In the genomic region with DNA sequence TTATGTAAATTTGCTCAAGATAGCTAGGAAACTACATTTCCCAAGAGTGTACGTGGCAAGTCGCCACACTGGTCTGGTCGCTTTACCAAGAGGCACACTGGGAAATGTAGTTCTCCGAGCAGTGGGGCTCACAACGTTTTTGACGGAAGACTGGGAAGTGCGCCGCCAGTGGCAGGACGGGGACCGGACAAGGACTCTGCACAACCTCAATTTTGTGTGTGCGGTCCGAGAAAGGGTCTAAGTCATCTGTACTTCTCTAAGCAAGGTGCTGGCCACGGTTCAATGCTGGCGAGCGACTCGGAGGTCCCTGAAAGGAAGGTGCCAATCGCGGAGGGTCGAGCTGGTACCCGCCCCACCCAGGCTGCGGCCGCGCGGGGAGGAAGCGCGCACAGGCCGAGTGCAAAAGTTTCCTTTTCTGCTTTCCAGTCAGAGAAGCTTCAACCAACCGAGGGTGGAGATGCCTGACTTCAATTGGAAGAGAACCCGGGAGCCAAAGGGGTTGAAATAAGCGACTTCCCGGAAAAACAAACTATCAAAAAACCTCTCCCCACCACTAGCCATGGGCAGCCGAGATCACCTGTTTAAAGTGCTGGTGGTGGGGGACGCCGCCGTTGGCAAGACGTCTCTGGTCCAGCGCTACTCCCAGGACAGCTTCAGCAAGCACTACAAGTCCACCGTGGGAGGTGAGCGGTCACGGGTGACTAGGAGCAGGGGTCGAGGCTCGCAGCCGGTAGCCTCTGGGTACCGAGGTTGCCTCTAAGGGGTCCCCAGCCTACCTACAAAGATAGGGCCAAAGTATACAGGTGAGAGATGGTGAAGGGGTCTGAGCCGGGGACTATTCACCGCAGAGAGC, we compare ENCODE assay signal across 7 mouse cellular contexts. TPM values are rescaled to one million over a fixed set of nuclear protein-coding genes. Genes with fewer than 3 reads are reported as not detected.
A peak's percentile ranks its signal among the peaks of the same experiment; 100 is the strongest.
DNase-seq lines count a peak whose midpoint lies in the region; ATAC-seq lines count a peak whose summit lies in the region.

A gene (plus strand): TSS at position 132 of the 853 bp plus-strand sequence.

- peak; percentile 89 for DNase-seq in adrenal gland, adult 8-10 months
- peak; percentile 88 for DNase-seq in embryo, embryonic 9.5 days (ENCODE audit: extremely low spot score)
- peak; percentile 76 to 93 for DNase-seq in gastrocnemius, postnatal 4 days (ENCODE audit: low spot score in 2 of 2)
- peak; percentile 82 to 89 for DNase-seq in left cerebral cortex, postnatal 36 days (ENCODE audit: low spot score in 2 of 2)
- DNase-seq in midbrain, embryonic 11.5 days (ENCODE audit: low spot score, missing footprints): peak; percentile 99
- DNase-seq in skeletal muscle tissue, adult 2 months (ENCODE audit: low read depth, low spot score): peak; percentile 88

- no peaks in the 10 kb centered on the region for H3K27me3 ChIP-seq in intestine, embryonic 16.5 days (replicated peaks; ENCODE audit: control insufficient read depth, insufficient read depth, low read length)
- H3K27me3 ChIP-seq in midbrain, embryonic 11.5 days (ENCODE audit: control insufficient read depth, insufficient read depth, low read length): peaks cover 3% of the 10 kb centered on the region; the same call in 1 of the 2 replicates

- H3K9ac ChIP-seq in intestine, embryonic 16.5 days (ENCODE audit: low read depth, low read length): peak within 1 kb of the TSS; percentile 77
- peak within 1 kb of the TSS; percentile 68 for H3K9ac ChIP-seq in midbrain, embryonic 11.5 days (ENCODE audit: low read length)

- H3K9me3 ChIP-seq in intestine, embryonic 16.5 days (ENCODE audit: control insufficient read depth, low read length): no peaks in the 10 kb centered on the region
- no peaks in the 10 kb centered on the region for H3K9me3 ChIP-seq in midbrain, embryonic 11.5 days (ENCODE audit: control insufficient read depth, low read length)

- ATAC-seq in intestine, embryonic 16.5 days: peak; percentile 97
- peak; percentile 98 for ATAC-seq in midbrain, embryonic 11.5 days (ENCODE audit: low FRiP score)

- H3K4me3 ChIP-seq in intestine, embryonic 16.5 days (ENCODE audit: low read length): peak within 1 kb of the TSS; percentile 77
- peak within 1 kb of the TSS; percentile 61 for H3K4me3 ChIP-seq in midbrain, embryonic 11.5 days (ENCODE audit: low read depth, low read length)

- H3K36me3 ChIP-seq in intestine, embryonic 16.5 days (ENCODE audit: control insufficient read depth, insufficient read depth, low read length): no peaks in the 10 kb centered on the region
- H3K36me3 ChIP-seq in midbrain, embryonic 11.5 days (ENCODE audit: control insufficient read depth, insufficient read depth, low read length): no peaks in the 10 kb centered on the region

- H3K4me2 ChIP-seq in intestine, embryonic 16.5 days (ENCODE audit: low read depth, low read length): peak within 1 kb of the TSS; percentile 75
- H3K4me2 ChIP-seq in midbrain, embryonic 11.5 days: peak within 1 kb of the TSS; percentile 77

- H3K27ac ChIP-seq in intestine, embryonic 16.5 days (ENCODE audit: low read length): no peak within 1 kb of the TSS
- no peak within 1 kb of the TSS for H3K27ac ChIP-seq in midbrain, embryonic 11.5 days (ENCODE audit: low read depth, low read length)

- no peaks in the 10 kb centered on the region for H3K4me1 ChIP-seq in intestine, embryonic 16.5 days (ENCODE audit: control insufficient read depth, insufficient read depth, low read length)
- peaks cover 4% of the 10 kb centered on the region; the same call in 1 of the 2 replicates for H3K4me1 ChIP-seq in midbrain, embryonic 11.5 days (ENCODE audit: control insufficient read depth, insufficient read depth, low read length)

- intact Hi-C loops in left cerebral cortex, postnatal 36 days (cut with DNase I): no loop called here

- WGBS in intestine, embryonic 16.5 days: under 1% methylated on average over 46 of the region's 46 CpGs
- WGBS in midbrain, embryonic 11.5 days: 2% methylated on average over 46 of the region's 46 CpGs

RNA-seq across cellular contexts. Expression of the gene that starts here (rescaled TPM):
- 10 to 100 TPM; 15.0 to 28.6 (median 22.0) TPM for total RNA-seq in adrenal gland, adult 8-10 months (2022)
- 10 to 100 TPM; 12.5 to 12.7 TPM for total RNA-seq in gastrocnemius, postnatal 4 days (2021)
- 22.4 and 22.7 TPM in 2 replicates for polyA plus RNA-seq in intestine, embryonic 16.5 days (2015; fragmentation: Nextera tagmentation; extraction: Ambion mirVana)
- total RNA-seq in left cerebral cortex, postnatal 36 days (2021): 1 to 10 TPM; 6.9 to 7.1 TPM
- 12.5 and 15.0 TPM in 2 replicates for polyA plus RNA-seq in midbrain, embryonic 11.5 days (2014; fragmentation: Nextera tagmentation; extraction: Ambion mirVana)
